Mouse (Mus musculus): ENCODE measurements around the gene Tmprss12. TPM values are rescaled to one million over a fixed set of nuclear protein-coding genes. Genes with fewer than 3 reads are reported as not detected.
"Not testable (repeated sequence)": the region's sequence is repeated elsewhere in the genome, so short reads cannot be mapped to it uniquely, and the experiment has no call there.

Tmprss12 gene
- polyA plus RNA-seq, 1 experiment from 2014 or later: not detected

- H3K4me3 ChIP-seq (ENCODE audit: control insufficient read depth in 1 of 2, insufficient read depth in 1 of 2, low read depth in 1 of 2, low read length in 2 of 2): no peak overlapping the region
- ATAC-seq (ENCODE audit: insufficient number of reproducible peaks, insufficient read depth, low FRiP score, low read depth): no peak
- H3K9ac ChIP-seq (ENCODE audit: low read length): no peak overlapping the region
- no peak overlapping the region for H3K27ac ChIP-seq (replicated peaks in 1 of 2; ENCODE audit: control insufficient read depth in 1 of 2, insufficient read depth in 1 of 2, low read depth in 2 of 2, low read length in 2 of 2)
- H3K4me2 ChIP-seq (ENCODE audit: low read length): no peak overlapping the region
- H3K27me3 ChIP-seq (ENCODE audit: control insufficient read depth, insufficient read depth, low read length): no peaks in the 10 kb centered on the region
- no peaks in the 10 kb centered on the region for H3K4me1 ChIP-seq (ENCODE audit: control insufficient read depth in 2 of 2, insufficient read depth in 2 of 2, low read length in 2 of 2)
- no peaks in the 10 kb centered on the region for H3K9me3 ChIP-seq (ENCODE audit: control insufficient read depth, low read length)
- H3K36me3 ChIP-seq (ENCODE audit: control insufficient read depth, insufficient read depth, low read length): peaks cover 98% of the 10 kb centered on the region
- WGBS: 92% methylated on average over 6 of the region's 6 CpGs
Measured at GRCm38 (mm10) chr15:100248665-100249433, 31.8 kb upstream of the Tmprss12 start.

DNA sequence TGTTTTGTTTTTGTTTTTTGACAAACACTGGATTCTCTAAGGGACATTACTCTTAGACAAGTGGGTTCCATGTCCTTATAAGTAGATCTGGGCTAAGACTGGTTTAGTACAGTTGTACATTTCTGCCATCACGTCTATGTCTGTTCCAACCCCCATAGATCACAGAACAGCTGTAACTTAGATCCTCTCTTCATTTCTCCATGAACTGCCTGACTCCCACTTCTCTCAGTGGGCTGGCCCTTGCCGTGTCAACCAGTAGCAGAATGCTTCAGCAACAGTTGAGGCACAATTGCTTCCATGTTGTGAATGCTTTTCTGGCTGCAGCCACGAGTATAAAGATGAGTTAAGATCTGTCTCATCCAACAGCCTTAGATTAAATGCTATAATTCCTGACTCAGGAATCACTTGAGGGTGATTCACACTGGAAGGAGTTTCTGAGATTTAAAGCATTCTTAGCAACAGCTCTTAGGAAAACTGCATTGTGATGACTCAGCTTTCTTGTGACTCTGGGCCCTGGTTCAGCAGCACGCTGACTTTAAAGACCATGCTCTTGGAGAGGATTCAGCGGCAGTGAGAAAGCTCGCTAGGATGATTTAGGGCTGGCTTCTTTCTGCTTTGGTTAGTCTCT, 29.4 kb upstream of the Tmprss12 start:
- Histone ChIP-seq H3K36me3 (ENCODE audit: control insufficient read depth, insufficient read depth, low read length) (peaks cover 100% of the 10 kb centered on the region), H3K4me2 (ENCODE audit: low read length) (no peak overlapping the region), H3K9ac (ENCODE audit: low read length) (no peak overlapping the region), H3K27ac (replicated peaks in 1 of 2; ENCODE audit: control insufficient read depth in 1 of 2, insufficient read depth in 1 of 2, low read depth in 2 of 2, low read length in 2 of 2) (no peak overlapping the region), H3K27me3 (ENCODE audit: control insufficient read depth, insufficient read depth, low read length) (no peaks in the 10 kb centered on the region), H3K4me1 (ENCODE audit: control insufficient read depth in 2 of 2, insufficient read depth in 2 of 2, low read length in 2 of 2) (no peaks in the 10 kb centered on the region), H3K9me3 (ENCODE audit: control insufficient read depth, low read length) (no peaks in the 10 kb centered on the region), H3K4me3 (ENCODE audit: control insufficient read depth in 1 of 2, insufficient read depth in 1 of 2, low read depth in 1 of 2, low read length in 2 of 2) (no peak overlapping the region)
- WGBS: 91% methylated on average over 6 of the region's 6 CpGs
- ATAC-seq (ENCODE audit: insufficient number of reproducible peaks, insufficient read depth, low FRiP score, low read depth): no peak

- Histone ChIP-seq H3K4me1 (ENCODE audit: control insufficient read depth in 2 of 2, insufficient read depth in 2 of 2, low read length in 2 of 2) (no peaks in the 10 kb centered on the region), H3K4me2 (ENCODE audit: low read length) (no peak overlapping the region), H3K36me3 (ENCODE audit: control insufficient read depth, insufficient read depth, low read length) (peaks cover 95% of the 10 kb centered on the region), H3K9ac (ENCODE audit: low read length) (no peak overlapping the region), H3K4me3 (ENCODE audit: control insufficient read depth in 1 of 2, insufficient read depth in 1 of 2, low read depth in 1 of 2, low read length in 2 of 2) (no peak overlapping the region), H3K27me3 (ENCODE audit: control insufficient read depth, insufficient read depth, low read length) (no peaks in the 10 kb centered on the region), H3K9me3 (ENCODE audit: control insufficient read depth, low read length) (no peaks in the 10 kb centered on the region), H3K27ac (replicated peaks in 1 of 2; ENCODE audit: control insufficient read depth in 1 of 2, insufficient read depth in 1 of 2, low read depth in 2 of 2, low read length in 2 of 2) (no peak overlapping the region)
- WGBS: 86% methylated on average over 6 of the region's 6 CpGs
- ATAC-seq (ENCODE audit: insufficient number of reproducible peaks, insufficient read depth, low FRiP score, low read depth): no peak
Measured at GRCm38 (mm10) chr15:100256386-100256785, 24.3 kb upstream of the Tmprss12 start.

GRCm38 (mm10) chr15:100257305-100257704, 23.3 kb upstream of the Tmprss12 start:
- no peak for ATAC-seq (ENCODE audit: insufficient number of reproducible peaks, insufficient read depth, low FRiP score, low read depth)
- Histone ChIP-seq H3K27ac (replicated peaks in 1 of 2; ENCODE audit: control insufficient read depth in 1 of 2, insufficient read depth in 1 of 2, low read depth in 2 of 2, low read length in 2 of 2) (no peak overlapping the region), H3K9me3 (ENCODE audit: control insufficient read depth, low read length) (no peaks in the 10 kb centered on the region), H3K9ac (ENCODE audit: low read length) (no peak overlapping the region), H3K4me3 (ENCODE audit: control insufficient read depth in 1 of 2, insufficient read depth in 1 of 2, low read depth in 1 of 2, low read length in 2 of 2) (no peak overlapping the region), H3K4me1 (ENCODE audit: control insufficient read depth in 2 of 2, insufficient read depth in 2 of 2, low read length in 2 of 2) (no peaks in the 10 kb centered on the region), H3K27me3 (ENCODE audit: control insufficient read depth, insufficient read depth, low read length) (no peaks in the 10 kb centered on the region), H3K4me2 (ENCODE audit: low read length) (no peak overlapping the region), H3K36me3 (ENCODE audit: control insufficient read depth, insufficient read depth, low read length) (peaks cover 88% of the 10 kb centered on the region)
- WGBS: 86% methylated on average over 5 of the region's 5 CpGs

DNA sequence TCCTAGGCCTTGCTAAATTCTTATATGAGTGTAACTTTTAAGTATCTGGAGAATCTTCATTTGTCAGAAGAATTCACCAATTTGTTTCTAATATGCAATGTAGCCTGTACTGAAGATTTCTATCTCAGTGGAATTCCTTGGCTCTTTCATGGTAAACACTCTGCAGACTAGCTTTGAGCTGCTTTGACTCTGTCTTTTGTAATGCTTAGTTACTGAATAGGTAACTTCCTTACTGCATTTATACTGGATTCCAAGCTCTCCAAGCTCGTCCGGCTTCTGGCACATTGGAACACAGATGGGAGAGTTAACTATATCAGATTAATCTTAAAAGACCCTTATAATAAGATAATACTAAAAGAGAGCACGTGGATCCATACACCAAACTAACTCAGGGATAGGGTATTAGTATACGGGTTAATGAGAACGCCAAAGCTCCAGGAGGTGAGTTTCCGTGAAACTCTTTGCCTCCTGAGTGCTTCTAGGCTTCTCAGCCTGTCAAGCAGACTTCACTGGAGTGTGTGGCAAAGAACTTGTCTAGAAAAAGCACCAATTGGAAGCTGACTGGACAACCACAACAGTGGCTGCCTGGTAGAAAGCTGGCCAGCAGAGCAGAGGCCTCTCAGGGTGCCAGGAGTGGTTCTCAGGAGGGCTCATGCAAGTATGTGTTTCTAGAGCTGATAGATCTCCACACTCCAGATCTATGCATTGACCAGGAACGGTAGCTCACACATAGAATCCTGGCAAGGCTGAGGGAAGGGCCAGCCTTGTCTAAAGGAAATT, 21.8 kb upstream of the Tmprss12 start:
- Histone ChIP-seq H3K4me1 (ENCODE audit: control insufficient read depth in 2 of 2, insufficient read depth in 2 of 2, low read length in 2 of 2) (no peaks in the 10 kb centered on the region), H3K9ac (ENCODE audit: low read length) (no peak overlapping the region), H3K27me3 (ENCODE audit: control insufficient read depth, insufficient read depth, low read length) (no peaks in the 10 kb centered on the region), H3K36me3 (ENCODE audit: control insufficient read depth, insufficient read depth, low read length) (peaks cover 73% of the 10 kb centered on the region), H3K9me3 (ENCODE audit: control insufficient read depth, low read length) (no peaks in the 10 kb centered on the region), H3K27ac (replicated peaks in 1 of 2; ENCODE audit: control insufficient read depth in 1 of 2, insufficient read depth in 1 of 2, low read depth in 2 of 2, low read length in 2 of 2) (no peak overlapping the region), H3K4me3 (ENCODE audit: control insufficient read depth in 1 of 2, insufficient read depth in 1 of 2, low read depth in 1 of 2, low read length in 2 of 2) (no peak overlapping the region), H3K4me2 (ENCODE audit: low read length) (no peak overlapping the region)
- WGBS: 93% methylated on average over 7 of the region's 7 CpGs
- no peak for ATAC-seq (ENCODE audit: insufficient number of reproducible peaks, insufficient read depth, low FRiP score, low read depth)

DNA sequence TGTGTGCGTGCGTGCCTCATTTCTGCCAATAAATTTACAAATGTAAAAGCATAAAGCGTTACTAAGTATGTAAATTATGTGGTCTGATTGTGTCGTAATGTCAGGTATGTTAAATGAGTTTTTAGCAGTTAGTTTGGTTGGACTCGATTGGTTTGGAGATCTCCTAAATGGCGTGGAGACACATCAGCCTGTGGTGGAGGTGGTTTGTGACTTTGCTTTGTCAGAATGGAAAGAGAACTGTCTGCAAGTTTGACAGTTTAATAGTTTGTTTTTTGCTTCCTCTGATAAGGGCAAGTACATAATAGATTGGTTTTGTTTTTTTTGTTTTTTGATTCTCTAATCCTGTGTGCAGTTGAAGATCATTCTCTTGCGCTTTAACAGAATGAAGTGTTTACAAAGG, 20.3 kb upstream of the Tmprss12 start:
- peaks cover 58% of the 10 kb centered on the region for H3K36me3 ChIP-seq (ENCODE audit: control insufficient read depth, insufficient read depth, low read length)
- not testable (repeated sequence) for H3K27me3 ChIP-seq (ENCODE audit: control insufficient read depth, insufficient read depth, low read length); H3K9me3 ChIP-seq (ENCODE audit: control insufficient read depth, low read length); H3K27ac ChIP-seq (replicated peaks in 1 of 2; ENCODE audit: control insufficient read depth in 1 of 2, insufficient read depth in 1 of 2, low read depth in 2 of 2, low read length in 2 of 2); H3K4me1 ChIP-seq (ENCODE audit: control insufficient read depth in 2 of 2, insufficient read depth in 2 of 2, low read length in 2 of 2); H3K4me2 ChIP-seq (ENCODE audit: low read length); H3K9ac ChIP-seq (ENCODE audit: low read length); ATAC-seq (ENCODE audit: insufficient number of reproducible peaks, insufficient read depth, low FRiP score, low read depth); H3K4me3 ChIP-seq (ENCODE audit: control insufficient read depth in 1 of 2, insufficient read depth in 1 of 2, low read depth in 1 of 2, low read length in 2 of 2)
- 90% methylated on average over 6 of the region's 7 CpGs for WGBS

DNA sequence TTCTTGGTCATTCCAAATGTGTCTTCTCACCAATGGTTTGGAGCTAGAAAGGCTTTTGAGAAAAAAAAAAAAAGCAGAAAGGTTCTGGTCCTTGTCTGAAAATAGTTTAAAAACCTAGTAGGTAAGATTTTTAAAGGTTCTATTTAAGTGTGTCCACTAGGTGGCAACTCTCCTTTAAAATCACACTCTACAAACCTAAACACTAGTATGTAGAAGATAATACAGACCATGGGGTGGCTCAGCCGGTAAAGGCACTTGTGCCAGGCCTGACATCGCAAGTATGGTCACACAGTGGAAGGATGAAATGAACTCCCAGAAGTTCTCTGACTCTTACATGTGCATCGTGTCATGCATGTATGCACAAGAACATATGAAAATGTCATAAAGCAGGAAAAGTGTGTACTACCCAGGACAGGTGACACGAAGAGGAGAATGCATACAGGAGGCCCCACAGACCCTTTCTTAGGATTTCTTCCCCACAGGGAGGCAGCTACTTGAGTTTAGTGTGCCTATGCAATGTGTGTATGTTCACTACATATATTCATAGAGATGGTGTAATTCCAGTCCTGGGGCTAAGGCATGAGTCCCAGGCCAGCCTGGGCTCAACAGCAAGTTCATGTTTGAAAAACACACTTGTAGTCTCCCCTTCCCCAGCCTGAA, 17.3 kb upstream of the Tmprss12 start:
- no peaks in the 10 kb centered on the region for H3K27me3 ChIP-seq (ENCODE audit: control insufficient read depth, insufficient read depth, low read length)
- no peak overlapping the region for H3K4me3 ChIP-seq (ENCODE audit: control insufficient read depth in 1 of 2, insufficient read depth in 1 of 2, low read depth in 1 of 2, low read length in 2 of 2)
- peaks cover 28% of the 10 kb centered on the region for H3K36me3 ChIP-seq (ENCODE audit: control insufficient read depth, insufficient read depth, low read length)
- ATAC-seq (ENCODE audit: insufficient number of reproducible peaks, insufficient read depth, low FRiP score, low read depth): no peak
- no peaks in the 10 kb centered on the region for H3K4me1 ChIP-seq (ENCODE audit: control insufficient read depth in 2 of 2, insufficient read depth in 2 of 2, low read length in 2 of 2)
- H3K9me3 ChIP-seq (ENCODE audit: control insufficient read depth, low read length): no peaks in the 10 kb centered on the region
- no peak overlapping the region for H3K4me2 ChIP-seq (ENCODE audit: low read length)
- no peak overlapping the region for H3K9ac ChIP-seq (ENCODE audit: low read length)
- H3K27ac ChIP-seq (replicated peaks in 1 of 2; ENCODE audit: control insufficient read depth in 1 of 2, insufficient read depth in 1 of 2, low read depth in 2 of 2, low read length in 2 of 2): no peak overlapping the region
- 27% methylated on average over 4 of the region's 4 CpGs for WGBS
